Mouse (Mus musculus) limb, embryonic 14.5 days (tissue): ENCODE measurements at regions not wholly inside any gene's neighbourhood (a gene's known extent, or its start where the extent isn't known, plus 50 kb on each side); places are given as distances from the start of the nearest gene placed in this dataset.
"Not testable (repeated sequence)": the region's sequence is repeated elsewhere in the genome, so short reads cannot be mapped to it uniquely, and the experiment has no call there.

Source experiments
- ATAC-seq: fragments of 200-750 bp; cut with Nextera tagmentation; 2 replicates; pipeline ENCODE4 v1.8.0; 2017; ENCODE audit warnings: low read depth, moderate number of reproducible peaks, moderate TSS enrichment; ENCODE audit not compliant: low FRiP score
- DNase-seq: peaks from one replicate; pipeline ENCODE4 v3.0.0-alpha.2; 2015; ENCODE audit warnings: low spot score
- H3K27ac ChIP-seq: fragments of 300-500 bp; sonication (generic); replicated peaks from 2 replicates; pipeline ENCODE4 v1.5.1; 2014; ENCODE audit warnings: low read depth, mild to moderate bottlenecking, low read length, moderate library complexity, mixed read lengths
- H3K27me3 ChIP-seq: fragments of 300-500 bp; sonication (generic); 2 replicates; pipeline ENCODE4 v1.6.1; 2014; ENCODE audit warnings: low read length, mixed read lengths; ENCODE audit not compliant: control insufficient read depth, insufficient read depth
- H3K36me3 ChIP-seq: fragments of 300-500 bp; sonication (generic); 2 replicates; pipeline ENCODE4 v1.6.1; 2014; ENCODE audit warnings: mild to moderate bottlenecking, low read length, moderate library complexity, mixed read lengths; ENCODE audit not compliant: control insufficient read depth, insufficient read depth
- H3K4me1 ChIP-seq: fragments of 300-500 bp; sonication (generic); 2 replicates; pipeline ENCODE4 v1.6.1; 2014; ENCODE audit warnings: antibody characterized with exemption, low read length, mixed read lengths; ENCODE audit not compliant: control insufficient read depth, insufficient read depth
- H3K4me2 ChIP-seq: fragments of 300-500 bp; sonication (generic); replicated peaks from 2 replicates; pipeline ENCODE4 v1.6.1; 2014; ENCODE audit warnings: low read depth, mild to moderate bottlenecking, low read length, moderate library complexity; ENCODE audit not compliant: severe bottlenecking
- H3K4me3 ChIP-seq: fragments of 300-500 bp; sonication (generic); replicated peaks from 2 replicates; pipeline ENCODE4 v1.5.1; 2014; ENCODE audit warnings: low read length
- H3K9ac ChIP-seq: fragments of 300-500 bp; sonication (generic); 2 replicates; pipeline ENCODE4 v1.6.1; 2014; ENCODE audit warnings: mild to moderate bottlenecking, low read depth, low read length, moderate library complexity; ENCODE audit not compliant: severe bottlenecking
- H3K9me3 ChIP-seq: fragments of 300-500 bp; sonication (generic); 2 replicates; pipeline ENCODE4 v1.6.1; 2016; ENCODE audit warnings: low read length; ENCODE audit not compliant: control insufficient read depth
- WGBS: fragments of 180-500 bp; shearing (Covaris S2); extraction: QIAGEN DNeasy Blood & Tissue Kit; methylation state at CpG from one replicate; pipeline ENCODE4 v1.1.7; 2014; 5-methylcytosine and 5-hydroxymethylcytosine counted together

GRCm38 (mm10) chrX:103012298-103013243, 84.4 kb downstream of the 1700018G05Rik start:
- H3K9ac ChIP-seq, H3K4me1 ChIP-seq, H3K27ac ChIP-seq, H3K4me3 ChIP-seq, DNase-seq, H3K4me2 ChIP-seq, H3K27me3 ChIP-seq, H3K9me3 ChIP-seq, H3K36me3 ChIP-seq: not testable (repeated sequence)
- peak; percentile 62 for ATAC-seq
- no CpG with 5 or more reads among the region's 56 CpGs for WGBS

DNA sequence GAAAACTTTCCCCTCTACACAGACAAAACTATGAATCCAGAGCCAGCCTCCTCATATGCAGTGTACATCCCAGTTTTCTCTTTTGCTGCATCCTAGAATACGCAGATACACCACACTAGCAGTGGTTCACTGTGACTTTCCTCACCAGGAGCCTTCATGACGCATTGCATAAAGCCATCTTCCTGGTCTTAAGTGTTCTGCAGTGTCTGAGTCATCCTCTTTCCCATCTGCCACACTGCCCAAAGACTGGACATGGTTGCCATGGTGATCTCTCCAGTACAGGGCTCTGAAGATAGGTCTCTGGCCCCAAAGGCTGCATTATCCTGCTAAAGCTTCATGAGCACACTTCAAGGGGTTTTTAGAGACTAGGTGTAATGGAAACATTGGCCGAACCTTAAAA, 65.8 kb downstream of the 1700018G05Rik start:
- 85% methylated on average over 1 of the region's 3 CpGs for WGBS
- not testable (repeated sequence) for H3K4me2 ChIP-seq, H3K36me3 ChIP-seq, DNase-seq, H3K27ac ChIP-seq, H3K27me3 ChIP-seq, ATAC-seq, H3K4me3 ChIP-seq, H3K9me3 ChIP-seq, H3K4me1 ChIP-seq, H3K9ac ChIP-seq
